Mouse (Mus musculus) stomach, embryonic 16.5 days (tissue): ENCODE data around the gene Rprd1b. TPM values are rescaled to one million over a fixed set of nuclear protein-coding genes. Genes with fewer than 3 reads are reported as not detected.

ENCODE experiments used
- ATAC-seq: fragments of 200-750 bp; cut with Nextera tagmentation; 2 replicates; pipeline ENCODE4 v1.8.0; 2017; ENCODE audit warnings: moderate number of reproducible peaks, moderate TSS enrichment; ENCODE audit not compliant: insufficient read depth, low FRiP score
- H3K27ac ChIP-seq: fragments of 300-500 bp; sonication (generic); 2 replicates; pipeline ENCODE4 v1.5.1; 2014; ENCODE audit warnings: low read length
- H3K27me3 ChIP-seq: fragments of 300-500 bp; sonication (generic); 2 replicates; pipeline ENCODE4 v1.6.1; 2014; ENCODE audit warnings: low read length, control low read depth, mixed read lengths; ENCODE audit not compliant: control insufficient read depth, insufficient read depth
- H3K36me3 ChIP-seq: fragments of 300-500 bp; sonication (generic); 2 replicates; pipeline ENCODE4 v1.6.1; 2014; ENCODE audit warnings: low read length; ENCODE audit not compliant: control insufficient read depth, insufficient read depth
- H3K4me1 ChIP-seq: fragments of 300-500 bp; sonication (generic); 2 replicates; pipeline ENCODE4 v1.6.1; 2014; ENCODE audit warnings: low read length, control low read depth, mixed read lengths; ENCODE audit not compliant: control insufficient read depth, insufficient read depth
- H3K4me2 ChIP-seq: fragments of 300-500 bp; sonication (generic); 2 replicates; pipeline ENCODE4 v1.6.1; 2014; ENCODE audit warnings: low read depth, low read length, mixed read lengths
- H3K4me3 ChIP-seq: fragments of 300-500 bp; sonication (generic); replicated peaks from 2 replicates; pipeline ENCODE4 v1.5.1; 2014; ENCODE audit warnings: mild to moderate bottlenecking, low read length
- H3K9ac ChIP-seq: fragments of 300-500 bp; sonication (generic); 2 replicates; pipeline ENCODE4 v1.6.1; 2014; ENCODE audit warnings: low read length
- H3K9me3 ChIP-seq: fragments of 300-500 bp; sonication (generic); replicated peaks from 2 replicates; pipeline ENCODE4 v1.6.1; 2016; ENCODE audit warnings: low read length, control low read depth; ENCODE audit not compliant: control insufficient read depth
- WGBS: fragments of 180-500 bp; shearing (Covaris S2); extraction: QIAGEN DNeasy Blood & Tissue Kit; methylation state at CpG from one replicate; pipeline ENCODE4 v1.1.7; 2014; 5-methylcytosine and 5-hydroxymethylcytosine counted together
- polyA plus RNA-seq: library from polyadenylated mRNA; unstranded; fragments of >200 nt; fragmentation: Nextera tagmentation; extraction: Ambion mirVana; gene quantifications from 2 replicates; pipeline ENCODE4 v1.2.1, GENCODE M21; 2015

Gene Rprd1b
- polyA plus RNA-seq, 1 experiment from 2014 or later, result 36.1 TPM

- no peaks in the 10 kb centered on the region for H3K36me3 ChIP-seq
- 88% methylated on average over 7 of the region's 7 CpGs for WGBS
- no peak overlapping the region for H3K4me2 ChIP-seq
- H3K27me3 ChIP-seq, result no peaks in the 10 kb centered on the region
- ATAC-seq, result no peak
- H3K9ac ChIP-seq, result no peak overlapping the region
- no peak overlapping the region for H3K4me3 ChIP-seq
- H3K27ac ChIP-seq, result no peak overlapping the region
- peaks cover 18% of the 10 kb centered on the region for H3K4me1 ChIP-seq
- H3K9me3 ChIP-seq, result no peaks in the 10 kb centered on the region
Measured at GRCm38 (mm10) chr2:158169771-158170170, 141.5 kb downstream of the Rprd1b start.

DNA sequence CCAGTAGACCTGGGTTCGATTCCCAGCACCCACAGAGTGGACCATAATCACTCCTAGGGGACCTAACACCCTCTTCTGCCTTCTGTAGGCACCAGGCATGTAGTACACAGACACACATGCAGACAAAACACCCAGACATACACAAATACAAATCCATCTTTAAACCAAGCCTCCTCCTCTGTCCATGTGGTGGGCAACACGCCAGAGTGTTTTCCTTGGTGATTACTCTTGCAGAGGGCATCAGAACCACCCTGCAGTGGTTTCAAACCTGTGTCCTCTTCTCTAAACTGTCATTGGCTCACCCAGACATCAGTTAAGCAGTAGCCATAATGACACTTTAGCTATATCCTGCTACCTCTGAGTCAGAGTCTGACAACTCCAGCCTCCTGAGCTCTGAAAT, 142.1 kb downstream of the Rprd1b start:
- no peak overlapping the region for H3K9ac ChIP-seq
- no peak for ATAC-seq
- WGBS, result 85% methylated on average over 2 of the region's 2 CpGs
- H3K27ac ChIP-seq, result no peak overlapping the region
- H3K4me2 ChIP-seq, result no peak overlapping the region
- H3K36me3 ChIP-seq, result no peaks in the 10 kb centered on the region
- peaks cover 18% of the 10 kb centered on the region for H3K4me1 ChIP-seq
- no peaks in the 10 kb centered on the region for H3K9me3 ChIP-seq
- H3K27me3 ChIP-seq, result no peaks in the 10 kb centered on the region
- no peak overlapping the region for H3K4me3 ChIP-seq

GRCm38 (mm10) chr2:158174438-158174837, 146.1 kb downstream of the Rprd1b start:
- Histone ChIP-seq H3K9me3 (no peaks in the 10 kb centered on the region), H3K4me1 (peaks cover 9% of the 10 kb centered on the region), H3K27ac (no peak overlapping the region), H3K4me2 (no peak overlapping the region), H3K9ac (no peak overlapping the region), H3K27me3 (no peaks in the 10 kb centered on the region), H3K36me3 (no peaks in the 10 kb centered on the region), H3K4me3 (no peak overlapping the region)
- no peak for ATAC-seq
- 73% methylated on average over 5 of the region's 5 CpGs for WGBS

DNA sequence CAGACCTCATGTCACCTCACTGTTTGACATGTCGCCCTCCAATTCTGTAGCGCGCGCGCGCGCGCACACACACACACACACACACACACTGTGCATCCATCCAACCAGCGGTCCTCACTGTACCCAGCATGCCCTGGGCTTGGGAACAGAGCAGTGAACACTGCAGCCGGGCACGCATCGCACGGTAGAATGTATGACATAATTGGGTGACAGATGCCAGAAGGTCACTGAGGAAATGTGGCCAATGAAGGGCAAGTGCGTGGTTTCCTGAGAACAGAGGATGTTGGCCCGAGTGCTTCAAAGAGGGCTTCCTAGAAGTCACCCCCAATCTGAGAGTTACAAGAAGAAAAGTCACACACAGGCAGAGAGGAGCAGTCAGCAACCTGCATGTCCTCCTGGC, 146.7 kb downstream of the Rprd1b start:
- no peaks in the 10 kb centered on the region for H3K27me3 ChIP-seq
- H3K9ac ChIP-seq, result no peak overlapping the region
- no peak overlapping the region for H3K4me3 ChIP-seq
- H3K36me3 ChIP-seq, result no peaks in the 10 kb centered on the region
- H3K9me3 ChIP-seq, result no peaks in the 10 kb centered on the region
- WGBS, result 82% methylated on average over 15 of the region's 15 CpGs
- no peak overlapping the region for H3K4me2 ChIP-seq
- peaks cover 14% of the 10 kb centered on the region for H3K4me1 ChIP-seq
- ATAC-seq, result no peak
- H3K27ac ChIP-seq, result no peak overlapping the region

GRCm38 (mm10) chr2:158175433-158175832, 147.1 kb downstream of the Rprd1b start:
- WGBS, result 55% methylated on average over 3 of the region's 3 CpGs
- Histone ChIP-seq H3K4me3 (no peak overlapping the region), H3K9me3 (no peaks in the 10 kb centered on the region), H3K36me3 (no peaks in the 10 kb centered on the region), H3K9ac (no peak overlapping the region), H3K27me3 (no peaks in the 10 kb centered on the region), H3K4me2 (no peak overlapping the region), H3K4me1 (peaks cover 16% of the 10 kb centered on the region), H3K27ac (no peak overlapping the region)
- ATAC-seq, result no peak

DNA sequence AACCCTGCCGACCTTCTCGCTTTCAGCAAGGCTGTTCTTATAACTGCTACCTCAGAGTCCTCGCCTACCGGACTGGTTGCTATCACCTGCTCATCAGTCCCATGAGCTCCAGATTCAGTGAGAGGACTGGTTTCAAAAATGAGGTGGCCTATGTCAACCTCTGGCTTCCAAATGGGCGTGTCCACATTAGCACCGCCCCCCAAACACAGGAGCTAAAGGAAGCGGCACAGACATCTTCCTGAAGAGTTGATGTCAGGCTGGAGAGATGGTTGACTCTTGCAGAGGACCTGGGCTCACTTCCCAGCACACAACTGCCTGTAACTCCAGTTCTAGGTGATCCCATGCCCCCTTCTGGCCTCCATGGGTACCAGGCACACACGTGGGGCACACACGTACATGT, 148.5 kb downstream of the Rprd1b start:
- H3K4me3 ChIP-seq, result no peak overlapping the region
- ATAC-seq, result no peak
- H3K9me3 ChIP-seq, result 0 out of 2 replicates have a peak, but pooled peaks cover 3% of the 10 kb centered on the region
- H3K36me3 ChIP-seq, result no peaks in the 10 kb centered on the region
- no peak overlapping the region for H3K27ac ChIP-seq
- no peaks in the 10 kb centered on the region for H3K27me3 ChIP-seq
- no peak overlapping the region for H3K4me2 ChIP-seq
- H3K4me1 ChIP-seq, result peaks cover 16% of the 10 kb centered on the region
- WGBS, result 93% methylated on average over 9 of the region's 9 CpGs
- no peak overlapping the region for H3K9ac ChIP-seq

DNA sequence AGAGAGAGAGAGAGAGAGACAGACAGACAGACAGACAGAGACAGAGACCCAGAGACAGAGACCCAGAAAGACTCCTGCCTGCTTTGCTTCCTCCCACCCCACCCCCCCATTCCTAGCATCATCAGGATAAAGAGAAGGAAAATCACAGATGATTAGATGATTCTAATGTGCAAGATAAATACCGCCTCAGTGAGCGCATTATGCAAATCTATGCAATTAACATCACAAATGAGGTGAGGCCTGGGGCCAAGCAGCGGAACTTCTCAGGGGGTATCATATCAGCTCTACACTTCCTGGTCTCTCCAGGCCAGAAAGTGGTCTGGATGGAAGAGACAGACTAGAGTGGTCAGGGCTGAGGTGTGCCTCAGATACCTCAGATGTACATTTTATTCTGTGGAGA, 149.3 kb downstream of the Rprd1b start:
- no peak overlapping the region for H3K9ac ChIP-seq
- no peak overlapping the region for H3K4me3 ChIP-seq
- 0 out of 2 replicates have a peak, but pooled peaks cover 3% of the 10 kb centered on the region for H3K9me3 ChIP-seq
- H3K27me3 ChIP-seq, result no peaks in the 10 kb centered on the region
- no peaks in the 10 kb centered on the region for H3K36me3 ChIP-seq
- no peak for ATAC-seq
- H3K27ac ChIP-seq, result no peak overlapping the region
- peaks cover 16% of the 10 kb centered on the region for H3K4me1 ChIP-seq
- H3K4me2 ChIP-seq, result no peak overlapping the region
- 87% methylated on average over 3 of the region's 3 CpGs for WGBS

DNA sequence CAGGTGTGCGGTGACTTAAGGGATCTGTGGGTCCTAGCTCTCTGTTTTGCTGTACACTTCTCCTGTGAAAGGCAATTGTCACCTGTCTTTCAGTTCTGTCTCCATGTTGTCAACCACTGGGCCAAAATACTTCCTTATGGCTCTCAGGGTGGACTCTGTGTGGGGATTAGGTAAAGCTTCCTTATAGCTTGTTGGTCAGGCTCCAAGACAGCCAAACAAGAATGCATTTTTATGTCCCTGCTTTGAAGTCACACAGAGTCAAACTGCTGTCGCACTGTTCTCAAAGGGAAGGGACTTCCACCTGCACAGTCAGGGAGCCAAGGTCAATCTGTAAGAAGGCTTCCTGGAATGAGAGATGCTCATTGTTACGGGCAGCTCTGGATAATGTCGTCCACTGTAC, 149.8 kb downstream of the Rprd1b start:
- Histone ChIP-seq H3K4me2 (no peak overlapping the region), H3K9ac (no peak overlapping the region), H3K9me3 (0 out of 2 replicates have a peak, but pooled peaks cover 3% of the 10 kb centered on the region), H3K27ac (0 out of 2 replicates have a peak overlapping the region, but pooled peaks have one; percentile 74), H3K4me1 (peaks cover 16% of the 10 kb centered on the region), H3K4me3 (no peak overlapping the region), H3K27me3 (no peaks in the 10 kb centered on the region), H3K36me3 (no peaks in the 10 kb centered on the region)
- ATAC-seq, result no peak
- WGBS, result 72% methylated on average over 4 of the region's 4 CpGs

DNA sequence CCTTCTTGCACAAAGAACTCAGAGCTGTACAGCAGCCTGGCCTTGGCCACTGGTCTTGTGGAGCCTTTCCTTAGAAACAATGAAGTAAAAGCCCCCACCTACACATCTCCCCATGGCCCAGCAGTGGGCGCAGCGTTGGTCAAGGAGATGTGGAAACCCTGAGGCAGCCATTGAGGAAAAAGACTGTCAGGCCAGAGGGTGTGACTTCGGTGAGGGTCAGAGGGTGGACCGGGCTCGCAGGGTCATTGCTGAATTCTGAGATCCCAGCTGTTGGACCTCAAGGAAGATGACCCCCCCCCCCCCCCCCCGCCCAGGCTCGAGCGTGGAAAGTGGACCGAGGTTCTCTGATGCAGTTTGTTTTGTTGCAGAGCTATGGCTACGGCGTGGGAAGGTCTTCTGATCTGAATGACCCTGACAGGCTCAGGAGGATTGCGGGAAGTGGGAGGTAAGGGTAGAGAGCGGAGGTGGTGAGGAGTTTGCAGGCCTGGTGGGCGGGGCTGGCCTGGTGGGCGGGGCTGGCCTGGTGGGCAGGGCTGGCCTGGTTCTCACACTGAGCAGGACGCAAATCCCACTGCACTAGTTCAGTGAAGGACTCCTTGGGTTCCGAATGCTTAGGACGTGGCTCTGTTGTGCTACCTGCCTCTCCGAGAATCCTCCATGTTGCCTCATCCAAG, 150.5 kb downstream of the Rprd1b start:
- Histone ChIP-seq H3K9ac (peak overlapping the region; percentile 59), H3K27me3 (no peaks in the 10 kb centered on the region), H3K4me1 (peaks cover 16% of the 10 kb centered on the region), H3K36me3 (no peaks in the 10 kb centered on the region), H3K4me3 (peak overlapping the region; percentile 38), H3K27ac (peak overlapping the region; percentile 74), H3K4me2 (peak overlapping the region; percentile 55), H3K9me3 (0 out of 2 replicates have a peak, but pooled peaks cover 3% of the 10 kb centered on the region)
- 7% methylated on average over 18 of the region's 19 CpGs for WGBS
- peak; percentile 87 for ATAC-seq
